Mouse (Mus musculus) induced T-regulatory cell, adult 2 months (primary cell): Measurements from ENCODE around the gene Grhpr.
"Not testable (repeated sequence)": the region's sequence is repeated elsewhere in the genome, so short reads cannot be mapped to it uniquely, and the experiment has no call there.

ENCODE experiments used
- DNase-seq: peaks from one replicate; pipeline ENCODE4 v3.0.0-alpha.2; 2012; ENCODE audit warnings: low read depth

Grhpr gene

DNA sequence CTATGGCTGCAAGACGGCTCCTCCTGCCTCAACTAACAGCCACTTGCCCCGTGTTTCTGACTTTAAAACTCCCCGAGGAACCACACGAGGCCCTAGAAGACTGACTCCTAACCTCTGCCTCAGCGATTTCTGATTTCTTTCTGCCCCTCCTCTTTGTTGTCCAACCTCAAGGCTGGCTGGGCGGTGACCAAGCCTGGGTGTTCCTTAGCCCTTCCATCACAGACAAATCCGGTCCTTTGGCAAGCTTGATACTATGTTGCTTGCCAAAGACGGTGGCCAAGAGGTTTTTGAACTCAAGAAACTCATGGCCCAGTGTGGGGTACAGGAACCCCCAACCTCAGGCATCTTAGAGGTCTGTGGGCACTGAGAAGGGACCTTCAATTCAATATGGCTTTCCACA lies 6.9 kb upstream of the Grhpr start:
- no peak for DNase-seq

DNA sequence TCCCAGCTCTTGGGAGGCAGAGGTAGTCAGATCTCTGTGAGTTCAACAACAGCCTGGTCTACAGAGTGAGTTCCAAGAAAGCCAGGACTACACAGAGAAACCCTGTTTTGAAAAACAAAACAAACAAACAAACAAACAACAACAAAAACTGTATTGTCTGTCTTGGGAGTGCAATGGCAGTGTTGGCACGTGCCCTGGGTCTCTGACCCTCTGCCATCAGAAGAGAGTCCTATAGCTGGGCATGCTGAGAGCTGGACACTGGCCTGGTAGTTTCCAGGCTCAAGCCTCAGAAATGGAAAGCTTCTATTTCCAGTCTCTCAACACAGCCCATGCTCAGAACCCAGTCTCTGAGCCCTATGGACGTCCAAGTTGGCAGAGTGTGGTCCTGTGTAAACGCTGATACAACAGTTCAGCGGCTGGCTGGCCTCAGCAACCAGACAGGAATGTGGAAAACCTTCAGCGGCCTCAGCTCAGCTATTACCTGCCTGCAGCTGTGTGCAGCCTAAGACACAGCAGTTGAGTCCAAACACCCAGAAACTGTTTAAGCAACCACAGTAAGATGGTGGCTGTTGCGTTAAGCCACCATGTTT lies 5.1 kb upstream of the Grhpr start:
- no peak for DNase-seq

- DNase-seq: no peak
Measured at GRCm38 (mm10) chr4:44976921-44977710, 4.1 kb upstream of the Grhpr start.

DNA sequence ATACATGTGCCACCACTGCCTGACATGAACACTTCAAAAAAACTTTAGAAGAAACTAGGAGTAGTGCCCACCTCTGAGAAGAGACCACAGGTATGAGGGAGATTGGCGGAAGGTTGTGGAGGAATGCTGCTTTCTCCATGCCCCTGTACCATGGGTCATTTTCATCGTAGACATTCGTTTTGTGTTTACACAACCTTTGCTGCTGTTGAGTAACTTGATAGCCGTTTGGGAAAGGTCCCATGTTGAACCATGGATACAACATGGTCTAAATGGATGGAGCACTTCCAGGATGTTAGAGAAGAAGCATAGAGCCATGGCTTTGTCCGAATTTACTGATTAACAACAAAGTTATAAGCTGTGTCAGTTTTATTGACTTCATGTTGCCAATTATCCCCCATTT lies 3.0 kb upstream of the Grhpr start:
- no peak for DNase-seq

DNA sequence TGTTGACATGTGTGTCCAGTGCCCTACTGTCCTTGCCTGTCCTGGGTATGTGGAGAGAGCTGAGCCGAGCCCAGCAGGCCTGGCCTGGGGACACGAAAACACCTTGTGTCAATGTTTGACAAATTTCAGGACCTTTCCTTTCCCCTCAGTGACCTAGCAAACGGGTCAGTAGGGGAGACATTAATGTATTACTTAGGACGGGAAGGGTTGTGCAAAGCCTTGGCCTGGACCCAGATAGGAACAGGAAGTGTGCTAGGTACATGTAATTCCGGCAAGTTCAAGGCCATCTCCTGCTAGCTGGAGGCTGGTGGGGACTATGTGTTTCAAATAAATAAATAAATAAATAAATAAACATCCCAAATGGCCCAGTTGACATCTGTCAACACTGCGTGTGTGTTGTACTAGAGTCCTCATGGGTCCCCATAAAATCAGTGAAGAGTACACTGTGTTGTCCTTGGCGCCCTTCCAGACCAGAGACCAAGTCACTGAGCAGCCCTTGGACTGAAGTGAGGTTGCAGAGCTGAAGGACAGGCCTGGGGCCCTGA lies 1.3 kb upstream of the Grhpr start:
- no peak for DNase-seq

- DNase-seq: no peak
Measured at GRCm38 (mm10) chr4:44981974-44982287, 736 bp downstream of the Grhpr start.

GRCm38 (mm10) chr4:44982440-44983130 lies 1.4 kb downstream of the Grhpr start:
- DNase-seq: no peak

DNA sequence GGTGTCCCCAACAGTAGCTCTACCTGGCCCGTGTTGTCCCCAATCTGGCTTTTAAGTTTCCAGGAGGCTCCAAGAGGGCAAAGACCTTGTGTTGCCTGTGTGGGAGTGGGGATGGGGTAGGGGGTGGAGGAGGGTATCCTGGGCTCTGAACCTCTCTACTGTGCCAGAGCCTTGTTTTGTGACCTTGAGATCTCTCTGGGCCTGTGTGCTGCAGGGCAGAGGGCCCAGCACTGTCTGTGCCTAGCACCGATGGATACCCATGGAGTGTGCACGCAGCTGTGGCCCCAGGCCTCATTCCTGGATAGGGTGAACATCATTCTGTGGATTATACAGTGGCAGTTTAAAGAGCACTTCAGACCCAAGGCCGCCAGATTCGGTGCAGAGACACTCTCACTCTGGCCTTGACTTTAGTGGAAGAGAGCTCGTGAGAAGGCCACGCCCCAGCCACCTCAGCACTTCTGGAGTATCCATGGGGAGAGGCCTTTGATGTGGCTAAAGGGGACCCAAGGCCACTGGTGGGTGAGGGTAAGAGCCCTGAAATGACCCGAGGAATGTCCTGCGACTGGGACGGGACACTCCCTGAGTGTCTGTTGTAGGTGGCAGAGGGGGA lies 2.0 kb downstream of the Grhpr start:
- no peak for DNase-seq

DNA sequence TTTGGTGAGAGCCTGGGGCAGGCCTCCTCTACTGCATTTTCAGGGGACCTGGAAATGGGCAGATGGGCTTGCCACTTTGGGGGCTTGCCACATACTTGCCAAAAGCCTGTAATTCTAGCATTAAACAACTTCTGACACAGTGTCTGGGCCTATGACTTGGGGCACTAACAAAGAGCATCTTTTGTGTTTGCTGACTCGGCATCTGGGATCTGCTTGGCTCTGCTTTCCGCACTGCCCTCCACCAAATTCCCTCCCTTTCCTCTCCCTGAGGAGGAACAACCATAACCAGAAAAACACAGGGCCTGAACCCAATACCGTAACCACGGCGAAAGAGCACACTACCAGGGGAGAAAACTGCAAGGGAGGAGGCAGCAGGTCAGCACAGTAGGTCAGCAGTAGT lies 9.4 kb downstream of the Grhpr start:
- DNase-seq: no peak

DNA sequence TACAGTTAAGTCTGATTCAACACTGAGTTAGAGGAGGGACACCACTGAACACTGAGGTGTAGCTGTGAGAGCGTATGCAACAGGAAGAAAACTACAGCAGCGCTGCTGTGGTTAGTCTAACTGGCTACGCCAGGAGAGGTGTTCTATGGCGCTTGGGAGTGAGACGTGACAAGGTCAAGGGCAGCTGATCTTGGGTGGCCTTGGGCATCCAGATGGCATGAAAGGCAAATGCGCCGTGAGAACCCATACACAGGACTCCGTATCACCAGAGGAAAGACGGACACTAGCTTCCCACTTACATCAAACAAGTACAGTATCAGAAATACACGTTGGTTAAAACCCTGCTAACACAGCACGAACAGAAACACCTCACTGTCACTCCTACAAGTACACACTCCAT lies 11.1 kb downstream of the Grhpr start:
- DNase-seq: not testable (repeated sequence)

GRCm38 (mm10) chr4:44993179-44993578 lies 12.0 kb downstream of the Grhpr start:
- not testable (repeated sequence) for DNase-seq

GRCm38 (mm10) chr4:44993847-44994246 lies 12.7 kb downstream of the Grhpr start:
- no peak for DNase-seq

DNA sequence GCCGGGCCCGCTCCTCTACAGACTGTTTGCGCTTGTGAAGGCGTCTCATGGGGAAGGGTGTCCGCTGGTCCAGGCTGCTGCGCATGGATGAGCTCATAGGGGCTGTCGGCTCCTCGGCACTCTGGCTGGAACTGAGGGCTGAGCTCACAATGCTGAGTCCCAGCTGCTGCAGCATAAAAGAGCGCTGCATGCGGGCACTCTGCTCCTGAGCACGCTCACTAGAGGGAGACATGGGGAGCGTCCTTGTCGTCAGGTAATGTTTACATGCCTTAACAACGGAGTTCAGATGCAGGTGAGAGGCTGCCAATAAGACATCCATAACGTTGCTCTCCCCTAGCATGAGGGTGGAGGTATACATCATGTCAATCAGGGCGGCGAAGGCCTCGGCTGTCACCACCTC lies 13.6 kb downstream of the Grhpr start:
- no peak for DNase-seq

- no peak for DNase-seq
Measured at GRCm38 (mm10) chr4:44998071-44998470, 16.9 kb downstream of the Grhpr start.

DNA sequence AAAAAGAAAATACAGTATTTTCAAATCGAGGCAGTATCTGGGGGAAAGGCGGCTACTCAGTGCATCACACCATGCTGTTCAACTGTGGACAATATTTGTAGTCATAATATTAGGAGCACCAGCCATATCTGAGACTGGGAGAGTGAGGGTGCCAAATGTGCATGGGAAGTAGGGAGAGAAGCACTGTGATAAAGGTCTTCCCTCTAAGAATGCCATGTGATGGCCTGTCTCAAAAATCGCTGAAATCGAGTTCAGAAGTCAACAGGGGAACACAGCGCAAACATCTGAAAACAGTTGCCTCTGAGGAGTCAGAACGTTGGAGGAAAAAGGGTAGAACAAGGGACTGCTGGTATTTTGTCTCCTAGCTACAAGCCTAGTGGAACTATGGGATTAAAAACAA lies 18.8 kb downstream of the Grhpr start:
- DNase-seq: no peak

DNA sequence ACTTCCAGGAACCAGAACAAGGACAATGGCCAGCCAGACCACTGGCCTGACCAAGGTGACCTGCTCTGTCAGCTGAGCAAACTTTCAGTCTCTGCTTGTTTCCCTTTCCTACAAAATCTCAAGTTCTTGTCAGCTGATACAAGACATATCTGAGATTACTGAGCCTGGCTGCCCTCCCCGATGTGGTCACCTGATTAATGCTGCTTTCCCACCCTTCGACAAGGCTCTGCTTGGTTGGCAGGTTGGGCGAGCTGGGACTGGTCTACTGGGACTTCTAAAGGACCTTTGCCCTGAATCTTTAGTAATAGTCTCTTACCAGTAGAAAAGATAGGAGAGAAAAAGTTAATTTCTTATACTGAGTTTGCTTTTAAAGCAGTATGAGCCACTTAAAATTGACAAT lies 24.3 kb downstream of the Grhpr start:
- DNase-seq: no peak

DNA sequence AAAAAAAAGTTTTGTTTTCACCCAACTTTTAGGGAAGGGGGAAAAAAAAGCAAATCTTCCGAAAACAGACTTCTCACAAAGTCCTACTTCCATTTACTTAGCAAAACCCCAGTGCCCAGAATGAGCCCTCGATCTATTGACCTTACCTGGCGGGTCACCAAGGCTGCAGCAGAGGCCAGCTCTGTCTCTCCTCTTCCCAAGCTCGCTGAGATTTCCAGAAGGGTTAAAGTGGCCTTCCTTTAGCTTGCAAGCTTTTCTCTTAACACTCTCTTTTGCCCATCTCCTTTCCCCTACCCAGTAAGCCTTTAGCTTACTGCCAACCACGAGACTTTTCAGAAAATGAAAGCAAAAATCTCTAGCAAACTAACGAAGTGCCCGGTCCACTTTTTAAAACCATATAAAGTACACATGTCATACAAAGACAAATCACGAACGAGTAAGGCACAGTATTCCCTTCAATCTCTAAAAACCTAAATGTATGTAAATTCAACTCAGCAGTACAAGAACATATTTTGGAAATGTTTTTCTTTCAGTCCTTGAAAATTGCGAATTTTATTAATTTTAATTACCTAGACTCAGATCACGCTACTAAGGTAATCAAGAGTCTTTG lies 29.7 kb downstream of the Grhpr start:
- DNase-seq: peak; percentile 46

GRCm38 (mm10) chr4:45011581-45012104 lies 30.4 kb downstream of the Grhpr start:
- DNase-seq: peak; percentile 83

GRCm38 (mm10) chr4:45012105-45012975 lies 31.1 kb downstream of the Grhpr start, which contains the start of gene Zbtb5:
TSS of gene Zbtb5 (minus strand) at chr4:45012412.
- DNase-seq: peak; percentile 100

- no peak for DNase-seq
Measured at GRCm38 (mm10) chr4:45013031-45013431, 31.8 kb downstream of the Grhpr start.

- no peak for DNase-seq
Measured at GRCm38 (mm10) chr4:45013537-45013936, 32.3 kb downstream of the Grhpr start.
